In genomic region chr16:39065576-39065975, GRCm38 (mm10) we compare ENCODE assay signal across 13 mouse cellular contexts.
"Had no signal": no experiment of that assay in that cellular context is flagged by ENCODE, and none has a peak within 500 bp of the region (broad histone marks: within the 10 kb centered on the region; RNA-seq: fewer than 3 reads in every experiment).

No protein-coding gene starts in this region.

- H3K36me3 ChIP-seq: liver, embryonic 13.5 days; midbrain, embryonic 15.5 days; neural tube, embryonic 13.5 days had no signal

- DNase-seq: kidney, adult 8-10 months; kidney, postnatal 25 days; liver; liver, embryonic 13.5 days; lung, adult 18-20 months; retina, postnatal 1 day; right cerebral cortex, postnatal 4 days; spleen, adult 18-20 months; thymus, adult 2 months; thymus, postnatal 25 days had no signal

- H3K9me3 ChIP-seq: liver, embryonic 13.5 days; midbrain, embryonic 15.5 days; neural tube, embryonic 13.5 days had no signal

- H3K27me3 ChIP-seq: liver, embryonic 13.5 days; midbrain, embryonic 15.5 days; neural tube, embryonic 13.5 days had no signal

- H3K4me3 ChIP-seq: left cerebral cortex, adult 2 months; liver, embryonic 13.5 days; midbrain, embryonic 15.5 days; neural tube, embryonic 13.5 days had no signal

- H3K4me1 ChIP-seq: liver, embryonic 13.5 days had no signal

- ATAC-seq: midbrain, embryonic 15.5 days had no signal

- H3K4me2 ChIP-seq: liver, embryonic 13.5 days; midbrain, embryonic 15.5 days; neural tube, embryonic 13.5 days had no signal

- H3K9ac ChIP-seq: liver, embryonic 13.5 days; midbrain, embryonic 15.5 days; neural tube, embryonic 13.5 days had no signal

- H3K27ac ChIP-seq: left cerebral cortex, adult 2 months; liver, embryonic 13.5 days; midbrain, embryonic 15.5 days; neural tube, embryonic 13.5 days had no signal
